Mouse (Mus musculus) lung, postnatal 10 days (tissue): ENCODE measurements at regions not wholly inside any gene's neighbourhood (a gene's known extent, or its start where the extent isn't known, plus 50 kb on each side); places are given as distances from the start of the nearest gene placed in this dataset.

Experiments
- DNase-seq: peaks from one replicate; pipeline ENCODE4 v3.0.0; 2021

DNA sequence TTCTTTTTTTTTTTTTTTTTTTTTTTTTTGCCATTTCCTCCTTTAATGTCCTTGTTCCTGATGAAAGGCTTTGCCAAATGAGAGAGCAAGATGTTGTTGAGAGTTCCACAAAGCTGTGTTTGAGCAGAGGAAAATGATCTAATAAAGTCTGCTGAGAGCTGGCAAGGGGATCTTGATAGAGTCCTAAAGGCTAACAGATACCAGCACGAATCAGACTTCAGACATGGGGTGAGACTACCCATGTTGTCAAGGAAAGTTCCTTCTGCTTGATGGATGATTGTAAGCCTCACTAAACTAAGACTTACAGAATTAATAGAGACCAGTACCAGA, 665.2 kb upstream of the Fam92a start:
- no peak for DNase-seq

DNA sequence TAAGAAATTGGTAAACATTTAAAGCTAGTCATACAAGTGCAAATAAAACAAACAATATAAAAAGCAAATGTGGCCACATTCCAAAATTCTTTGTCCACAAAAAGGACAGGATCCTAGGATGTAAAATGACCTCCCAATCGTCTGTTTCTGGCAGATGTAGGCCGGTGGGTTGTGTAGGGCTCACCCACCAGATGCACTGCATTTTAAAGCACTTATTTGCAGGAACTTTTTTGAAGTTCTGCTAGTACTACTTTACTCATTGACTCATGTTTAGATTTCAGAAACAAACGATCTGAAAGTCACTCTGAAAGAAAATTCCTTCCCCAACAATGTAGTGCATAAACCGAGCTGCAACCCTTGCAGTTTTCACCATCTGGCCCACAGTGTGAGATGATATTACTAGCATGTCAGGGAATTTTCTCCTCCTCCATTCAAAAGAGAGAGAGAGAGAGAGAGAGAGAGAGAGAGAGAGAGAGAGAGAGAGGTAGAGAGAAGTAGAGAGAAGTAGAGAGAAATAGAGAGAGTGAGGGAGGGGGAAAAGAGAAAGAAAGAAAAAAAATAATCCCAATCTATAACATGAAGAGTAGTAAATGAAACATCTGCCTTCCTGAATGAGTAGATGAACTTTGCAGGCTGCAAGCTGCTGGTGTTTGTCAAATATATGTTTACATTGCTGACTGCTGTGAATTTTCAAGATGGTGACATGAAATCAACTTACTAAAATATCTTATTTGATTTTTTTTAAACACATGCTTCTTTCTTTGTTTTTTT, 664.7 kb upstream of the Fam92a start:
- DNase-seq, result peak; percentile 2

DNA sequence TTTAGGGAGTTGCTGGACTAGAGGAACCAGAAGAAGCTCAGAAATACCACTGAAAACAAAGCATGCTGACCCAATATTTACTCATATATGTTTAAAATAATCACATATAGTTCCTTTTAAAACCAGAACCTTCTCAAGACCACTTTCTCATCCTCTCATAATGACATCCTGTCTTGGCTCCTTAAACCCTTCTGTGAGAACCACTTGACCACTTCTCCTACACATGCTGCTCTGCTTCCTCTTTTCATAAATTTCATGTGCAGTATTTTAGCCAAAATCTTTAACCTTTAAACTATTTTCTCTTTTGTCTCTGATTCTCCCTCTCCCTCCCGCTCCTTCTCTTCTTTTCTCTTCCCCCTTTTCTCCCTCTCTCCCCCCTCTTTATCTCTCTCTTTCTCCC, 654.6 kb upstream of the Fam92a start:
- DNase-seq, result no peak

DNA sequence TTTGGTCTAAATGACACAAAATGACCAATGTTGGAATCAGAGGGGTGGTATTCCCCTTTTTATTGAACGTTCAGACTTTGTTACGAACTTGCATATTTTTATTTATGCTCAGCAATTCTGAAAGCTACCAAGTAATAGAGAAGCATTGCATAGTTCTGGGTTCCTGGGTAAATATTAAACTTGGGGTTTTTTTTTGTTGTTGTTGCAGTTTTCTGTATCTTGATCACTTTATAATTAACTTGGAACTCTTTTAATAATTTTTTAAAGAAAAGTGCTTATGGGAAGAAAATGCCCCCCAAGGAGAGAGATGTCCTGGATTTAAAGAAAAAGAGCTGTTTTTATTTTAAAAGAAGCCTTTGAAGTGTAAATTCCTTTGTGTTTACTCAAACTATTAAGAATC, 642.4 kb upstream of the Fam92a start:
- no peak for DNase-seq

DNA sequence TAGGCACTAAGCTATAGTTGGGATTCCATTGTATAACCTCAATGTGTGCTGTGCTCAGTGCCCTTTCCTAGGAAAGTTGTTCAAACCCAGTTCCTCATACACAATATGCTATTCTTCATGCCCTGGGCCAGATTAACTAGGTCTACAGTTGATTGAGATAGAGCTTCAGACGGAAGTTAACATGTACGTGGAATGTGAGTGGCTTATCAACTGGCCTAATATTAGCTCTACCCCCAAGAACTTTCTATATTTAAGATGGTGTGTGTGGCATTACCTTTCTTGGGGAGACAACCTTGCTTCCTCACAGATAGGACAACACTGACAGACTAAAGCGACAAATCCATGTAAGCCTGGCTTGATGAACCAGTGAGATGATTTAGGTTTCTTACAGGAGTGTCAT, 629.4 kb upstream of the Fam92a start:
- no peak for DNase-seq

DNA sequence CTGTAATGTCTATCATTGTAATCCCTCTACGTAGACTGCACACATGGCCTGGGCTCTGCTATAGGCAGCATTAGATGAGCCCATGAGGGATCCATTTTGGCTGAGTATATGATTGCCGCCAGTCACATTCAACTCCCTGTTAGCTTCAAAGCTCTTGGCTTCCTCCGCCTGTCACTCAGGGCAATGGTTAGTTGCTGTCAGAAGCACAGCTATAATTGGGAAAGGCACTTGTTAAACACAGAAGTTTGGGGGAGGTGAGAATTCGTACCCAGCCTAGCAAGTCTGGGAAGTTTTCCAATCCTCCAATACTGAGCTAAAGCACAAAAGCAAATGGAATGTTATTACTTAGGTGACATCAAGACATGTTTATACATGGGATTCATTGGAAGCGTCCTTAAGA, 627.7 kb upstream of the Fam92a start:
- no peak for DNase-seq

DNA sequence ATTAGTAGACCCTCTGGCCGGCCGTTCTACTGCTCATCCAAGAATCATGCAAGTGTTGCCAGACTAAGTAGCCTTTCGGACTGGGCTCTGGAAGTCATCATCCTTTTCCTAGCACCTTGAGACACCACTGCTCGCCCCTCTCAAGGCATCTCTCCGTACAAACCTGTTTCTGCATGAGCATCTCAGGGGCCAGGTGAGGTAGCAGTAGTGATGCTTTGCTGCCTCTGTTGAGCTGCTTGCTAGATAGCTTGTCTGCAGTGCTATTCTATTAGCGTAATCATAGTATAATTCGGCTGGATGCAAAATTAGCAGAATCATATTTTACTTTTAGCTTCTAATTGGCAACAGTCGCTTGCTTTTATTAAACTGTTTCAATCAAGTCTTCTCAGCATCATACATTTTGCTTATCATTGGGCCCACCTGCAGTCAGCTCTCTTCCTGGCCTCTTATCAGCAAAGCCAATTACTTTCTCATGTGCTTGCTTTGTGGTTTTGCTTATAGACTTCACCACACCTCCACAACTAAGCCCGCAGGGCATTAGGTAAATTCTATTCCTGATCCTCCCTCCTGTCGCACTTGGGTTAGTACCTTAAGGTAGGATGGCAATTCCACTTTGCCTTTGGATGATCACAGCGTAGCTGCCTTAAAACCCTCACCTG, 621.1 kb upstream of the Fam92a start:
- no peak for DNase-seq

DNA sequence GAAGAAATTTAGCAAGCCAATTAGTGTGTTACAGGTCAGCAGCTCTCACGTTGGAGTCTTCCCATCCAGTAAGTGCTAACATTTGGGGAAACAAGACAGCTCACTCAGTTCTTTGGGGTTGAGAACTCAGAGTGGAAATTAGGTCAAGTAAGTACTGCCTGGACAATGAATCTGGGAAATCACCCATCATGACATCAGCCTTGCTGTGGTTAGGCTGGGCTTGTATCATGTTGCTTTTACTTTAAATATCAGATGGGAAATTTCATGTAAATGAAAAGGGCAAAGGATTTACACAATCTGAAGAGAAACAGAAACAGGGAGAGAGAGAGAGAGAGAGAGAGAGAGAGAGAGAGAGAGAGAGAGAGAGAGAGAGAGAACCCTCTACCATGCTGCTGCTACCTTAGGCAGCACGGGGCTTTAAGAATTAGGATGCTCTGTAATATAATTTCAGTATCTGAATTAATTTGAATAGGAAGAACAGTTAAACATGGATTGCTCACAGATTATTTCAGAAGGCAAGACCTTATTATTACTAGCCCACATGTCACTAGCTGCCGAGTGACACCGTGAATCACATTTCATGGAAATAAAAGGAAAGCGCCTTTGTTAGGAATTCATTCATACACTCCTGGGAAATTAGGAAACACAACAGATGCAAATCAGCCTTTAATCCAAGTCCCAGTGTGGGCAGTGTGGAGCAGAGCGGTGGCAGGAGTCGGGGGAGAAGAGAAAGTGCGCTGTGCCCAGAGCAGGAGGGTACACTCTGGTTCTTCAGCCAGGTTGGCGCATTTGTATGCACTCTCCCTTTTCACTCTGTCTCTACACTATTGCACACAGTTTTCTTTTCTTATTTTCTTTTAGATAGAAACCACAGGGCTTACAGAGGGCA, 620.2 kb upstream of the Fam92a start:
- no peak for DNase-seq

DNA sequence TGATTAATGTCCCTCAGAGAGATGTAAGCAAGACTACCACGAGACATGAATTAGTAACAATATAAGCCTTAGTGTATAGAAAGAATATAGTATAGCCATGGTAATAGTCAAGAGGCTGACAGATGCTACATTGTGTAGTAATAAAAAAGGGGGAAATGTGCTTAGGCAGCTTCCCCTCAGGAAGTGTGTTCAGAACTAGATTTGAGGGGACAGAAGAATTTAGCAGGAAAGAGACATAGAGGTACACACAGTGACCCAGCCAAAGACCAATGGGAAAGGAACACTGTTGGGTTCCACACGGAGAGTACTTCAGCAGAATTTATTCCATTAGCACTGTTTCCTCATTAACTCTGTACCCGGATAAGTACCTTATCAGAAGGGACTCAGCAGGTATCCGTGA, 614.0 kb upstream of the Fam92a start:
- no peak for DNase-seq

DNA sequence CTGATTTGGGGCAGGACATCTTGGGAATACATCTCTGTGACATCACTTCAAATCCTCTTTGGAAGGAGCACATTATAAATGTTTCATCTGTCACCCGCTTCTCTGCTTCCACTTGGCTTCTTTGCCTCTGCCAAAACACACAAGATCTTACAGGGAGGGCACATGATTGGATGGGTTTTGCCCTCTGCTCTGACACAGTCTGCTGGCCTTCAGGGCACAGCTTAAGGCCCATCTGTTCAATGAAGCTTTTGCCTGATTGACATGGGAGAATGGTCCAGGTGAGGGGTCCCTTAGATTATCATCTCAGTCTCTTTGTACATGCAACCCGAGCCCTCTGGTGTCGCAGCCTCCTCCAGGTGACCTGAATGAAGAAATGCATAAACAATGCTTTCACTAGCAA, 612.7 kb upstream of the Fam92a start:
- DNase-seq, result no peak

DNA sequence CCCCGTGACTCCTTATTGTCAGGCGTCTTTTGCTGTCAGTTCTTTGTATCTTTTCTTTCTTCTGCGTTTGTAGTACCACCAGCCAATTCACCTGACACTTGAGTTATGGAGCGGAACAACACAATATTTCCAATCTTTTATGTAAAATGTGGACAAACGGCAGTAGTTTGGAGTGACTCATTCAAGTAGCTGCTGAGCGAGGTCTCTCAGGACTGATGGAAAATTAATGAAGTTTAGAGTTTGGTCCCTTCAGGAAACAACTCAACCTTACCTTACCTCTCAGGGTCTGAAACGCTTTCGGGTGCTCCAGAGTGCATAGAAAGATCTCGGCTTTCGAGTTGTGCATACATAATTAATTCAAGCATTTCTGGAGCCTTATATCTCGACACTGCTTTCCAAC, 612.3 kb upstream of the Fam92a start:
- DNase-seq, result no peak

DNA sequence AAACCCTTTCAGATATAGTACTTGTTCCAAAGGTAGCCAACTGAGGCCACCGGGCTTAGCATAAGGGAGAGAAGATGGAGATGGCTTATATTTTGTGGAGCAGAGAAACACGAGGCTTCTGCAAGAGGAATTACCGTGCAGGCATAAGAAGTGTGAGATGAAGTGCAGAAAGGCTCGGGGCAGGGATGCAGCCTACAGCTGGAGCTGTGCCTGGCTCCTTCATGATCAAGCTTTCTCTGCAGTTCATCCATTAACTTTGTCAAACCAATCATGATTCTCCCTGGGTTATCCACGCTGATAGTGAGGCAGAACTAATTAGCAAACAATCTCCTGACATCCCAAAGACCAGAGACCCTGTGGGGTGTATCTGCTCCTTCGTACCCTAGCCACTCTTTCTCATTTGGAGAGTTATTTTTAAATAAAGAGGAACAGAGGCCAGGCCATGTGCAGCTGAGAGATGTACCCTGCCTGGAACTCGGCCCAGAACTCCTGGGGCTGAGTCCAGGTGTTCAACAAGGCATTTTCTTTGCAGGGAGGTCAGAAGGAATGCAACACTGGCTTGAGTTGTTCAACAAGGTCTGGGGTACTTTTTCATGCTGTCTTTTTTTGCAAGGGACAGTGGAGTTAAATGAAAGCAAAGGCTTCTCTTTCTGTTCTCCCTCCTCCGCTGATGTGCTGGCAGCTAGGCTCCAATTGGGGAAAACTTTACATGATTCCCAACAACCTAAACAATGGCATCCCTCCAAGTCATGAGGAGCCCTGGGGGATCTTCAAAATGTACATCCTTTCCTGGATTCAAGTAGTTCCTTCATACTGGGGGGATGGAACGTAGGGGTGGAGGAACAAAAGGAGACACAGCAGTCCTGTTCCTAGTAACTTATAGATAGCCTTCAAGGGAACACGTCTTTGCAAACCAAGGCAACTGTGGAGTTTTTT, 610.4 kb upstream of the Fam92a start:
- DNase-seq, result no peak

DNA sequence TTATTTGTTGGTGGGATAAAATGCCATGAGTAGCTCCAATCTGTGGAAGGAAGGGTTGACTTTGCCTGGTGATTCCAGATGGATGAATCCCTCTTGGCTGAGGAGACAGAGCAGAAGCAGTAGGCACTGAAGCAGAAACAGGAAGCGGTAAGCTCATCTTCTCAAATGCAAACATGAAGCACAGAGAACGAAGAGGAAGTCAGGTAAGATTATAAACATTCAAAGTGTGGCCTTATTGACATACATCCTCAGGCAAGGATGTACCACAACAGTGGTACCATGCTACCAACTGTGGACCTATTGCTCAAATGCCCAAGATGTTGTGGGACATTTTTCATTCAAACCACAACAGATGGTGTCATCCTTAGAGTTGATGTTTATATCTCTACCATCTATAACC, 608.4 kb upstream of the Fam92a start:
- DNase-seq, result no peak

DNA sequence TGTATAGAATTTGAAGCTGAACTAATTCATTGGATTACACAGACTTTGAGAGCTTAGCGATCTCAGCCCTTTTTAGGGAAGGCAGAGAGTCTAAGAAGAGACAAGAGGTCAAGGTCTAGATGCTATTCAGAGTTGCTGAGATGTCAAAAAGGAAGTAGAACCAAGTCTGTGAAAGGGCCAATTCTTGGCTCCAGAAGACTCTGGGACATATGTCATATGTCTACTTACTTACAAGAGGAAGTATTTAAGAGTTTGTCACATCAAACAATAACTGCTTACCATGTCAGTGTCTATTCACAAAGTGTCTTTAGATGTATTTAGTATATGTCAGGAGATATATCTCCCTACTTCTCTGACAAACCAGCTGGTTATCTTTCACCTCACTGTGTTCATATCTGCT, 607.4 kb upstream of the Fam92a start:
- DNase-seq, result no peak

DNA sequence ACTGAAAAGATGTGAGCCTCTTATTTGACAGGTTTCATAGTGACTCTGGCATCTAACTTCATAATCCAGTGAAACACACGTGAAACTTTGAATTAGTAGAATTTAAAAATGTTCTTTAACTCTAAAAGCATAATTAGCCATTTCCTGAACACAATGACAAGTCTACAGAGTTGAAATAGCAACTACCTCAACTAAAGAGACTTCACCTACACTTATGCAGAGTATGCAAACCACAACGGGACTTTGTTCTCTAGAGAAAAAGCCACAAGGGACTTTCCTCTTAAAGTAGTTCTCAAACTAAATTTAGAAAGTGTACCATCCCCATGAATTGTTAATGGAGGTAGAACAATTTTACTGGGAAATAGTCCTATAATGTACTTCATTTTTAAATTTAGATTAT, 606.3 kb upstream of the Fam92a start:
- no peak for DNase-seq

DNA sequence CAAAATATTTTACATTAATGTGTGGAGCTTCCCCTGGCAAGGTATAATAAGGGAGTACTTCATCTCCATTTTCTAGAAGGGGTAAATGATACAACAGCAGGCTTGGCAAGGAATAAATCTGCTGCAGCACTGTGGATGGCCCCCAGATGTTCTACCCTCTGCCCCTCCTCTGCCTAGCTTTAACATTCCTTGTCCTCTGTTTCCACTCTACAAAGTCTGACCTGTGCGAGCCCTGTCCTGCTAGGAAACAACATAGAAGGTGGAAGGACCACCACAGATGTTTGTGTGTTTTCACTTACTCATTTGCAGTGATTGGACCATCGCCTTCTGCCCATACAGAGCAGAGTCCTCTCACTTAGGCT, 604.4 kb upstream of the Fam92a start:
- DNase-seq, result no peak

DNA sequence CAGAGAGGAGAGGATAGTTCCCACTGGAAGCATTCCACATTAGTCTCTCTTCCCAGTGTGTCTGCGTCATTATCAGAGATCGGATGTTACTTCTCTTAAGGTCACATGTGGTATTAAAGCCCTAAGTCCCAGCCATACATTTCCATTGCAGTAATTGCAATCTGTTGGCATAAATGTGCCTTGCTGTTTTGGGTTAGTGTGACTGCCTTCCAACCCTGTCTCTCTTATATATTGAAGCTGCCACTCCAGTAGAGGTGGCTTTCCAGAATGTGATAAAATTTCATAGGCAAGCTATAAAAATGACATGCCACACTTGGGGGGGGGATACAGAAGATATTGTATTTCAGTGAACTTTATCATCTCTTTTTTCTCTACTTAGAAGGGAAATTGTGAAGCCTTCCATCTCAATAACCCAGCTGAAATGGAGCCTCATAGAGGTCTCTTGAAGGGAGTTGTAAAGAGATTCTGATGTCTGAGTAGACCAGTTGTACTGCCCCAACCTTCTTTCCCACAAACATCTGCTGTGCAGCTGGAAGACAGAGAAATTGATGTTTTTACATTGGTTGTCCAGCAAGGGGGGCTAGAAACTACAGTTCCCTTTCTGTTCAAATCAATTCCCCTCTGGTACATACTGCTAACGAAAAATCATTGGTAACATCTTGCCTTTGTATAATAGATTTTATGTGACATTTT, 603.9 kb upstream of the Fam92a start:
- peak; percentile 17 for DNase-seq

DNA sequence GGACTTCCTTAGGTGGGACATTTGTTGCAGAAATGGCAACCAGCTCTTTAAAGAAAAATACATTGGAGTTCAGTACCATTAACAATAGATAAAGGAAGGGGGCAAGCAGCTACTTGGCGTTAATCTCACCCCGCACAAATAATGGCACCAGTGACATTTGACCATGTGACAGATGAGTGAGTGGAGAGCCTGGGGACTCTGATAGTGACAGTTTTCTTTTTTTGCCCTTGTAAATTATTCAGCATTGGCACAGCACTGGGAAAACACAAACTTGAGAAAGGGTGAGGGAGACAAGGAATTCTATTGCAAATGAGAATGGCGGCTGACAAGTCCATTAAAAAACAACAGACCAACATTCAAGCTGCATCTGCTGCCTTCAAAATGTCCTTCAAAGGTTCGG, 603.3 kb upstream of the Fam92a start:
- DNase-seq, result no peak

DNA sequence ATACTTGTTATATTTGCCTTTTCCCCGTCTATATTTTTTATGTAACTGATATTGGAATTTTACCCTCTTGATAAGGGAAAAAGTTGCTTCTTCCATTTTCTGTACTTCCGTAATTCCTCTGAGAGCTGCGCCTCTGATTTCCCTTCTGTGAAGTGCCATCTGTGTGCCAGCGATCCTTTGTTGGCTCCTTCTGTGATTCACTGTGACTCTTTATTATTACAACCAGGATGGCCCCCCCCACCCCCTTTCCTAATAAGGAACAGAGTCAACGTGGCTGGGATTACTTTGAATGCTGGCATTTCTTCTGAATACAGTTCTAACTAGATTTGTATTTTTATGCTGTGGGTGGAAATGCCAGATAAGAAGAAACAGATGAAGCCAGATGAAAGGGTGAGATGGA, 602.9 kb upstream of the Fam92a start:
- DNase-seq, result no peak

DNA sequence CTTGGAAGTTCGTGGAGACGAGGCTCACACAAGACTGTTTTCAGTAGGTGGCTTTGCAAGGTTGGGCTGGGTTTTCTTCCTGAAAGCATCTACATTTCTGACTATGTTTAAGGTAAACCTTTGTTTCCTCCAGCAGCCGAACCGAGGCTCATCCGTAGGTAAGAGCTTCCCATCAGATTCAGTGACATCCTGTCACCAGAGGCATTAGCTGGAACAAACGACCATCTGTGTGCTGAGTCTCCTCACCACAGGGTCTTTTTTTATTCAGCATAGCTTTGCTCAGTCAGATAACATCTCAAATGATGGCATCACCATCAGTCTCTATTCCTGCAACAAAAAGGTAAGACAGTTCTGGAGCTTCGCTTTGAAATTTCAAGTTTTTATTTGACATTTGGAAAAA, 601.4 kb upstream of the Fam92a start:
- DNase-seq, result no peak

DNA sequence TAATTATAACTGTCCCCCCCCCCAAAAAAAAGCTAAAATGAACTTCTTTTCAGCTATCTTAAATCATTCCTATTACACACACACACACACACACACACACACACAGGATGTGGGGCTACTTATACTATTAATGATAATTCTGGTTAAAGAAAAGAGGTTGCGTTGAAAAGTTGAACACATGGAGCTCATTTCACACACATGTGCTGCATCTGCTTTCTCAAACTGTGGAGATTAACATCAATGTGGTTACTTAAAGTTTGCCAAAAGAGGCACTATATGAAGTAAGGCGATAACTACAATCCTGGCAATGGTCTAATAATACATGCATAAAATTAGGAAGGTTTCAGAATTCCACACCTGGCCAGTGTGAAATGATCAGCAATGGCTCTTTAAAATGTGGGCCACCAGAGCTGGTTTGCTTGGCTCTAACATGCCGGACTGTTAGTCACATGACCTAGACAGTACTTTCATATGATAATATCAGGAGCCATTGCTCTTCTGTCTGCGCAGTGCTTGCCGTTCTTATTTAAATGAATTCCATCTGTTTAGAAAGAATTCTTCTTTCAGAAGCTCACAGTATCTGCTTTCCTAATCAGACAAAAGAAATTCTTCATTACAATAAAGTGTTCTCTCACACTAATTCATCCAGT, 598.4 kb upstream of the Fam92a start:
- no peak for DNase-seq

DNA sequence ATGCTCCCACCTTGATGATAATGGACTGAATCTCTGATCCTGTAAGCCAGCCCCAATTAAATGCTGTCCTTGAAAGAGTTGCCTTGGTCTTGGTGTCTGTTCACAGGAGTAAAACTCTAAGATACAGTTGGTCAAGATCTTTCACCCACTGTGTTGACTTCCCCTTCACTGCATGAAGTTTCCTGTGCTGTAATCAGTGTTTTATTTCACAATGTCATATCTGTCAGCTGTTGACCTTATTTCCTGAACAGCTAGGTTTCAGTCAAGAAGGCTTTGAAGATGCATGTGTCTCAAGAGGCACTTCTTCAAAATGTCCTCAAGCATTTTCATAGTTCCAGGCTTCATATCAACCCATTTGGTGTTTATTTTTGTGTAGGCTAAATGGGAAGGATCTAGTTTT, 597.3 kb upstream of the Fam92a start:
- DNase-seq, result no peak
